Mouse (Mus musculus) heart, postnatal 10 days (tissue): ENCODE measurements around the gene Htr6. TPM values are rescaled to one million over a fixed set of nuclear protein-coding genes. Genes with fewer than 3 reads are reported as not detected.

Experiments
- DNase-seq, 2 experiments: peaks; one replicate each; pipeline ENCODE4 v3.0.0; 2021
- intact Hi-C: fragments of 180-260 bp; cut with DNase I; formaldehyde crosslinking; loops from one replicate; pipeline ENCODE4 v1.15.1; 2025
- total RNA-seq, 2 experiments: library from RNA; stranded (reverse); gene quantifications; 2 replicates each; pipeline ENCODE4 v1.2.3; 2021

Htr6 gene
- total RNA-seq, 2 experiments from 2014 or later, result not detected

- DNase-seq, result peak in 1 of 2 experiments; percentile 52
Measured at GRCm38 (mm10) chr4:139054300-139054923, 21.0 kb downstream of the Htr6 start.

GRCm38 (mm10) chr4:139053391-139053790 lies 22.0 kb downstream of the Htr6 start:
- intact Hi-C loops, result no loop called here
- DNase-seq, result no peak

More at GRCm38 (mm10) chr4:139054300-139054923, 21.0 kb downstream of the Htr6 start:
- intact Hi-C loops, result no loop called here

- DNase-seq, result no peak
- intact Hi-C loops, result no loop called here
Measured at GRCm38 (mm10) chr4:139052796-139053195, 22.6 kb downstream of the Htr6 start.

GRCm38 (mm10) chr4:139048518-139048917 lies 26.9 kb downstream of the Htr6 start:
- no peak for DNase-seq

GRCm38 (mm10) chr4:139046354-139046753 lies 29.0 kb downstream of the Htr6 start:
- DNase-seq, result no peak
- intact Hi-C loops, result no loop called here

More at GRCm38 (mm10) chr4:139048518-139048917, 26.9 kb downstream of the Htr6 start:
- intact Hi-C loops, result no loop called here

GRCm38 (mm10) chr4:139044566-139044965 lies 30.8 kb downstream of the Htr6 start:
- intact Hi-C loops, result no loop called here
- DNase-seq, result no peak

- no peak for DNase-seq
- intact Hi-C loops, result no loop called here
Measured at GRCm38 (mm10) chr4:139043600-139043999, 31.8 kb downstream of the Htr6 start.

- intact Hi-C loops, result no loop called here
Measured at GRCm38 (mm10) chr4:139042611-139043010, 32.8 kb downstream of the Htr6 start.

GRCm38 (mm10) chr4:139040084-139040839 lies 35.1 kb downstream of the Htr6 start:
- intact Hi-C loops, result no loop called here
- DNase-seq, result no peak

More at GRCm38 (mm10) chr4:139042611-139043010, 32.8 kb downstream of the Htr6 start:
- DNase-seq, result no peak

- DNase-seq, result peak; percentile 24 to 29
- intact Hi-C loops, result no loop called here
Measured at GRCm38 (mm10) chr4:139037795-139038607, 37.4 kb downstream of the Htr6 start.

GRCm38 (mm10) chr4:139035799-139036198 lies 39.6 kb downstream of the Htr6 start:
- DNase-seq, result peak; percentile 31 to 58
- intact Hi-C loops, result loop anchor here (2.0 kb wide), 1 partner anchor 41 kb away; no protein-coding TSS in a partner anchor

GRCm38 (mm10) chr4:139034942-139035341 lies 40.4 kb downstream of the Htr6 start:
- intact Hi-C loops, result loop anchor here (2.0 kb wide), 1 partner anchor 42 kb away; no protein-coding TSS in a partner anchor

GRCm38 (mm10) chr4:139034540-139034939 lies 40.8 kb downstream of the Htr6 start:
- intact Hi-C loops, result loop anchor here (2.0 kb wide), 1 partner anchor 42 kb away; no protein-coding TSS in a partner anchor
- DNase-seq, result peak; percentile 26 to 40

More at GRCm38 (mm10) chr4:139034942-139035341, 40.4 kb downstream of the Htr6 start:
- DNase-seq, result no peak

- DNase-seq, result no peak
- intact Hi-C loops, result loop anchor here (2.0 kb wide), 1 partner anchor 43 kb away; no protein-coding TSS in a partner anchor
Measured at GRCm38 (mm10) chr4:139034010-139034367, 41.4 kb downstream of the Htr6 start.

- intact Hi-C loops, result loop anchor here (2.0 kb wide), 1 partner anchor 43 kb away; no protein-coding TSS in a partner anchor
- peak in 1 of 2 experiments; percentile 35 for DNase-seq
Measured at GRCm38 (mm10) chr4:139033263-139034009, 41.9 kb downstream of the Htr6 start.

GRCm38 (mm10) chr4:139032521-139032920 lies 42.8 kb downstream of the Htr6 start:
- DNase-seq, result no peak
- intact Hi-C loops, result no loop called here

GRCm38 (mm10) chr4:139030675-139031074 lies 44.7 kb downstream of the Htr6 start:
- DNase-seq, result no peak
- intact Hi-C loops, result no loop called here

GRCm38 (mm10) chr4:139024379-139024778 lies 51.0 kb downstream of the Htr6 start:
- intact Hi-C loops, result no loop called here
- no peak for DNase-seq

- no peak for DNase-seq
- intact Hi-C loops, result no loop called here
Measured at GRCm38 (mm10) chr4:139020385-139020784, 55.0 kb downstream of the Htr6 start.

- no peak for DNase-seq
- intact Hi-C loops, result no loop called here
Measured at GRCm38 (mm10) chr4:139019413-139019812, 56.0 kb downstream of the Htr6 start.
